In the genomic region with DNA sequence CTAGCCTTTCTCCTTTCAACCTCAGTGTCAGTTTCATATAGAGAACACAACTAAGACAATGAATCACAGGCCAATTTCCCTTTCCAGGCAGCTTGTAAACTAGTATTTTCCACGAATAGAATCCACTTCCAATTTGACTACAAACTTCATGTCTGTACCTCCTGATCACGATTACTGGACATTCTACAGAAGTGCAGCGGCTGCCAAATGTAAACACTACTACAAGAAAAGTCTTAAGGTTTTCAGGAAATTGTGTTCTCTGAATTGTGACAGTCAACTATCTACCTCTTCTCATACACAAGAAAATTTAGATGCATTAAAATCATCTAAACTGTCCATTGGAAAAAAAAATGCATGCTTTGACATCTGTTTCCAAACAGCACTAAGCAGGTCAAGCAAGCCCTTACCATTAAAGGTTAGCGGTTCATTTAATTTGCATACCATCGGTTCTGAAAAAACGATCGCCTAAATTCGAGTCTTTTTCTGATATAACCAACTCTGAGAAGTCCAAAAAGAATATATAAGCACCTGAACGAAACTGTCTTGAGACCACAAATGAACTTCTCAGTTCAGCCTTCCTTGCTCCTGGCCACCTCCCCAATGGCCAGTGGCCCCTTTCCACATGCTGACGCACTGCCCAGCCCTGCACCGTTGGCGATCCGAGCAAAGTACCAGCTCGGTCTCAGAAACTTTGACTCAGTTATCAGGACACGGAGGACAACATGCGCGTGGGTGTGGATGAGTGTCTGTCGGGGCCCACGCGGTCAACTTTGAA, we compare ENCODE assay signal across 8 mouse cellular contexts. TPM values are rescaled to one million over a fixed set of nuclear protein-coding genes. Genes with fewer than 3 reads are reported as not detected.
DNase-seq lines count a peak whose midpoint lies in the region; ATAC-seq lines count a peak whose summit lies in the region.

No protein-coding gene starts in this region.

- no peak for DNase-seq in cerebellum, adult 9-11 months
- peak; percentile 27 for DNase-seq in urinary bladder, adult 2 months (ENCODE audit: low spot score)
- no peak for DNase-seq in urinary bladder, postnatal 4 days (ENCODE audit: low spot score in 2 of 2)
- no peak for DNase-seq in layer of hippocampus, adult 11-12 months (ENCODE audit: low spot score)

- H3K4me3 ChIP-seq in heart, embryonic 15.5 days = peak overlapping the region; percentile 99
- peak overlapping the region; percentile 99 for H3K4me3 ChIP-seq in liver, embryonic 12.5 days
- peak overlapping the region; percentile 89 for H3K4me3 ChIP-seq in neural tube, embryonic 14.5 days (ENCODE audit: low read depth, low read length)

- H3K27me3 ChIP-seq in heart, embryonic 15.5 days = no peaks in the 10 kb centered on the region
- H3K27me3 ChIP-seq in liver, embryonic 12.5 days (replicated peaks) = no peaks in the 10 kb centered on the region
- H3K27me3 ChIP-seq in neural tube, embryonic 14.5 days (ENCODE audit: control insufficient read depth, insufficient read depth, low read length) = no peaks in the 10 kb centered on the region; the same call in 1 of the 2 replicates

- H3K9me3 ChIP-seq in heart, embryonic 15.5 days (replicated peaks) = no peaks in the 10 kb centered on the region
- no peaks in the 10 kb centered on the region for H3K9me3 ChIP-seq in liver, embryonic 12.5 days (replicated peaks)
- H3K9me3 ChIP-seq in neural tube, embryonic 14.5 days (ENCODE audit: control insufficient read depth, low read length) = no peaks in the 10 kb centered on the region

- H3K27ac ChIP-seq in heart, embryonic 15.5 days = peak overlapping the region; percentile 95
- H3K27ac ChIP-seq in liver, embryonic 12.5 days = peak overlapping the region; percentile 95
- no peak overlapping the region for H3K27ac ChIP-seq in neural tube, embryonic 14.5 days (ENCODE audit: low read depth, low read length)

- H3K36me3 ChIP-seq in heart, embryonic 15.5 days = no peaks in the 10 kb centered on the region
- no peaks in the 10 kb centered on the region for H3K36me3 ChIP-seq in liver, embryonic 12.5 days
- no peaks in the 10 kb centered on the region for H3K36me3 ChIP-seq in neural tube, embryonic 14.5 days (ENCODE audit: control insufficient read depth, insufficient read depth, low read length)

- 5% methylated on average over 20 of the region's 20 CpGs for WGBS in heart, embryonic 15.5 days
- 6% methylated on average over 20 of the region's 20 CpGs for WGBS in liver, embryonic 12.5 days (ENCODE audit: insufficient replicate concordance)
- 11% methylated on average over 20 of the region's 20 CpGs for WGBS in neural tube, embryonic 14.5 days

- H3K4me1 ChIP-seq in heart, embryonic 15.5 days (replicated peaks) = peaks cover 11% of the 10 kb centered on the region
- peaks cover 67% of the 10 kb centered on the region for H3K4me1 ChIP-seq in liver, embryonic 12.5 days
- no peaks in the 10 kb centered on the region for H3K4me1 ChIP-seq in neural tube, embryonic 14.5 days (ENCODE audit: control insufficient read depth, insufficient read depth, low read length)

- peak overlapping the region; percentile 87 for H3K4me2 ChIP-seq in heart, embryonic 15.5 days
- H3K4me2 ChIP-seq in liver, embryonic 12.5 days = peak overlapping the region; percentile 75
- peak overlapping the region; percentile 99 for H3K4me2 ChIP-seq in neural tube, embryonic 14.5 days (ENCODE audit: low read depth, low read length)

- peak overlapping the region; percentile 96 for H3K9ac ChIP-seq in heart, embryonic 15.5 days
- H3K9ac ChIP-seq in liver, embryonic 12.5 days = peak overlapping the region; percentile 99
- peak overlapping the region; percentile 86 for H3K9ac ChIP-seq in neural tube, embryonic 14.5 days (replicated peaks; ENCODE audit: low read depth, low read length)

- ATAC-seq in cerebellum, adult (ENCODE audit: insufficient number of reproducible peaks, low FRiP score, low TSS enrichment) = peak; percentile 32
- ATAC-seq in heart, embryonic 15.5 days (replicated peaks; ENCODE audit: insufficient number of reproducible peaks, insufficient read depth, low FRiP score, low read depth) = peak; percentile 32; the same call in 1 of the 2 replicates
- ATAC-seq in liver, embryonic 12.5 days = peak; percentile 31
- peak; percentile 41 for ATAC-seq in neural tube, embryonic 14.5 days (ENCODE audit: low read depth)

RNA-seq across cellular contexts. Expression of a gene that starts 1.4 kb away (rescaled TPM):
- polyA plus RNA-seq in urinary bladder, adult 2 months (2012; rRNA removed) = 47.3 and 50.3 TPM in 2 replicates
- polyA plus RNA-seq in heart, embryonic 15.5 days (2015; fragmentation: Nextera tagmentation; extraction: Ambion mirVana) = 74.3 and 79.1 TPM in 2 replicates
- polyA plus RNA-seq in liver, embryonic 12.5 days (2016; fragmentation: Nextera tagmentation; extraction: Ambion mirVana) = 55.7 and 55.8 TPM in 2 replicates
- 45.6 and 61.3 TPM in 2 replicates for polyA plus RNA-seq in neural tube, embryonic 14.5 days (2014; fragmentation: Nextera tagmentation; extraction: Ambion mirVana)
